Mouse (Mus musculus) hematopoietic stem cell, adult 5-6 weeks (primary cell): ENCODE data around the gene Atg4b. TPM values are rescaled to one million over a fixed set of nuclear protein-coding genes. Genes with fewer than 3 reads are reported as not detected.
A peak's percentile ranks its signal among the peaks of the same experiment; 100 is the strongest.

Source experiments
- ATAC-seq, 2 experiments: fragments of 125-278 bp in 1 of 2; replicated peaks in 1 of 2; 2 replicates each; pipeline ENCODE4 v1.8.0; 2016 to 2017; ENCODE audit warnings: inconsistent platforms in 2 of 2, mild to moderate bottlenecking in 2 of 2, moderate number of reproducible peaks in 2 of 2, low read depth in 1 of 2, moderate TSS enrichment in 1 of 2; ENCODE audit not compliant: low FRiP score in 2 of 2, poor library complexity in 2 of 2, severe bottlenecking in 2 of 2, insufficient read depth in 1 of 2, low TSS enrichment in 1 of 2
- total RNA-seq: library from RNA; stranded (forward); fragments of 172-1452, 232-1000 nt; gene quantifications from 2 replicates; pipeline ENCODE4 v1.2.3, GENCODE M21; 2017

Atg4b gene
- 56.5 and 83.3 TPM in 2 replicates for total RNA-seq

GRCm38 (mm10) chr1:93751290-93751689 lies at the start of gene Atg4b:
Gene Atg4b, plus strand, starts transcription at chr1:93751500.
- ATAC-seq: no peak

GRCm38 (mm10) chr1:93702106-93702505 lies 49.2 kb upstream of the Atg4b start:
- ATAC-seq: no peak

- no peak for ATAC-seq
Observed at GRCm38 (mm10) chr1:93703472-93704048, 47.7 kb upstream of the Atg4b start.

GRCm38 (mm10) chr1:93704341-93704740 lies 47.0 kb upstream of the Atg4b start:
- ATAC-seq: no peak

GRCm38 (mm10) chr1:93705389-93705788 lies 45.9 kb upstream of the Atg4b start:
- ATAC-seq: no peak

- no peak for ATAC-seq
Observed at GRCm38 (mm10) chr1:93716166-93716565, 35.1 kb upstream of the Atg4b start.

GRCm38 (mm10) chr1:93721557-93721956 lies 29.7 kb upstream of the Atg4b start:
- ATAC-seq: no peak

GRCm38 (mm10) chr1:93724623-93725022 lies 26.7 kb upstream of the Atg4b start:
- ATAC-seq: no peak

- ATAC-seq: no peak
Observed at GRCm38 (mm10) chr1:93725665-93726064, 25.6 kb upstream of the Atg4b start.

GRCm38 (mm10) chr1:93726116-93726515 lies 25.2 kb upstream of the Atg4b start:
- no peak for ATAC-seq

GRCm38 (mm10) chr1:93726974-93727373 lies 24.3 kb upstream of the Atg4b start:
- ATAC-seq: peak; percentile 86 to 90

- ATAC-seq: no peak
Observed at GRCm38 (mm10) chr1:93731103-93731502, 20.2 kb upstream of the Atg4b start.

GRCm38 (mm10) chr1:93731880-93732281 lies 19.4 kb upstream of the Atg4b start:
- ATAC-seq: no peak

GRCm38 (mm10) chr1:93735859-93736258 lies 15.4 kb upstream of the Atg4b start:
- no peak for ATAC-seq

- ATAC-seq: no peak
Observed at GRCm38 (mm10) chr1:93737711-93738110, 13.6 kb upstream of the Atg4b start.

GRCm38 (mm10) chr1:93740671-93741070 lies 10.6 kb upstream of the Atg4b start:
- no peak for ATAC-seq

GRCm38 (mm10) chr1:93741987-93742386 lies 9.3 kb upstream of the Atg4b start:
- ATAC-seq: no peak

- no peak for ATAC-seq
Observed at GRCm38 (mm10) chr1:93742910-93743309, 8.4 kb upstream of the Atg4b start.

GRCm38 (mm10) chr1:93746179-93746578 lies 5.1 kb upstream of the Atg4b start:
- ATAC-seq: no peak
